Mouse (Mus musculus) hindbrain, embryonic 10.5 days (tissue): Measurements from ENCODE around the gene Psenen. TPM values are rescaled to one million over a fixed set of nuclear protein-coding genes. Genes with fewer than 3 reads are reported as not detected.
A peak's percentile ranks its signal among the peaks of the same experiment; 100 is the strongest.

Experiments used
- DNase-seq: peaks from one replicate; pipeline ENCODE4 v3.0.0-alpha.2; 2017; ENCODE audit warnings: low spot score
- H3K27ac ChIP-seq: fragments of 300-500 bp; sonication (generic); 2 replicates; pipeline ENCODE4 v1.5.1; 2016; ENCODE audit warnings: mild to moderate bottlenecking, moderate library complexity
- H3K27me3 ChIP-seq: fragments of 300-500 bp; sonication (generic); 2 replicates; pipeline ENCODE4 v1.6.1; 2016; ENCODE audit warnings: mild to moderate bottlenecking; ENCODE audit not compliant: poor library complexity, insufficient read depth, severe bottlenecking
- H3K36me3 ChIP-seq: fragments of 300-500 bp; sonication (generic); 2 replicates; pipeline ENCODE4 v1.6.1; 2016; ENCODE audit warnings: mild to moderate bottlenecking, moderate library complexity
- H3K4me1 ChIP-seq: fragments of 300-500 bp; sonication (generic); replicated peaks from 2 replicates; pipeline ENCODE4 v1.6.1; 2016; ENCODE audit warnings: mild to moderate bottlenecking
- H3K4me3 ChIP-seq: fragments of 300-500 bp; sonication (generic); 2 replicates; pipeline ENCODE4 v1.5.1; 2016; ENCODE audit warnings: mild to moderate bottlenecking, moderate library complexity
- H3K9me3 ChIP-seq: fragments of 300-500 bp; sonication (generic); 2 replicates; pipeline ENCODE4 v1.6.1; 2016; ENCODE audit warnings: mild to moderate bottlenecking, moderate library complexity
- WGBS: fragments of 180-500 bp; shearing (Covaris S2); methylation state at CpG from one replicate; pipeline ENCODE4 v1.1.7; 2016; 5-methylcytosine and 5-hydroxymethylcytosine counted together
- polyA plus RNA-seq: library from polyadenylated mRNA; unstranded; fragments of >200 nt; fragmentation: Nextera tagmentation; extraction: Ambion mirVana; gene quantifications from 2 replicates; pipeline ENCODE4 v1.2.1, GENCODE M21; 2016

The Psenen gene
- polyA plus RNA-seq, 1 experiment from 2014 or later, result 140 TPM

DNA sequence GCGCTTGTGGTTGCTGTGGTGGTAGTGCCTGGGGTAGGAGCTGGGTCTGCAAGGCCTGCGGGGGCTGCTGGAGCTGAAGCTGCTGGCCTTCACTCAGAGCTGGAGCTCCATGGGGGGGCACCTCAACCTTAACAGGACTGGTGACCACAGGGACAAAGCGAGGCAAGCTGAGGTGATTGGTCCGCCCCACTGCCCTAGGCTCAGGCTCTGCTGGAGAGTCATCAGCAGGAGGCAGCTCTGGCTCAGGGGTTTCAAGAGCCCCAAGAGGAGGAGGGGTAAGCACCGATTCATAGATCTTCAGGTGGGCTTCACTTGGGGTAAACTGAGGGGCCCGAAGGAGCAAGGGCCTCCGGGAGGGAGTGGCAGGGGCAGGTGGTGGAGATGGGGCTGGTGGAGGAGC lies 21.7 kb upstream of the Psenen start:
- H3K27me3 ChIP-seq, result no peaks in the 10 kb centered on the region
- WGBS, result 95% methylated on average over 7 of the region's 7 CpGs
- DNase-seq, result no peak
- no peaks in the 10 kb centered on the region for H3K9me3 ChIP-seq
- peaks cover 69% of the 10 kb centered on the region for H3K36me3 ChIP-seq
- 0 out of 2 replicates have a peak overlapping the region, but pooled peaks have one; percentile 1 for H3K4me3 ChIP-seq
- peaks cover 26% of the 10 kb centered on the region for H3K4me1 ChIP-seq
- no peak overlapping the region for H3K27ac ChIP-seq

- Histone ChIP-seq H3K27ac (no peak overlapping the region), H3K27me3 (no peaks in the 10 kb centered on the region), H3K4me3 (no peak overlapping the region), H3K36me3 (peaks cover 77% of the 10 kb centered on the region), H3K4me1 (peaks cover 20% of the 10 kb centered on the region), H3K9me3 (no peaks in the 10 kb centered on the region)
- no peak for DNase-seq
- WGBS, result 94% methylated on average over 10 of the region's 10 CpGs
Measured at GRCm38 (mm10) chr7:30584339-30584738, 20.9 kb upstream of the Psenen start.

DNA sequence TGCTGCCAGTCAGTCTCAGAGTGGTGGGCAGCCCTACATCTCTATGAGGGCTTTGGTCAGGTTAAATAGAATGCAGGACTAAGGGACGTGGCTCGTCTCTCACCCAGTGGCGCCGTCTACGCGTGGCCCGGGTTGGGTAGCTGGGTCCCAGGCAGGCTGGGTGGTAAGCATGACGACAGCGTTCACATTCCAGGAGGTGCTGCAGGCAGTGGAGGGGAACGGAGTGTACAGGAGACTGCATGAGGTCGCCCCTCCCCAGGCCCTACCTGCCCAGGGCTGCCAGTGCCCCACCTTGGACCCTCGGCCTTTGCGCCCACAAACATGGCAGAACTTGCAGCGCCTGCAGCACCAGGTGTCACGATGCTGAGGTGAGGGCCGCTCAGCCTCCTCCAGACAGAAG lies 18.1 kb upstream of the Psenen start:
- H3K9me3 ChIP-seq, result no peaks in the 10 kb centered on the region
- H3K27me3 ChIP-seq, result no peaks in the 10 kb centered on the region
- no peak overlapping the region for H3K4me3 ChIP-seq
- no peak overlapping the region for H3K27ac ChIP-seq
- peaks cover 3% of the 10 kb centered on the region for H3K4me1 ChIP-seq
- peaks cover 100% of the 10 kb centered on the region for H3K36me3 ChIP-seq
- DNase-seq, result no peak
- WGBS, result 96% methylated on average over 16 of the region's 16 CpGs

GRCm38 (mm10) chr7:30579950-30580349 lies 16.5 kb upstream of the Psenen start:
- H3K36me3 ChIP-seq, result peaks cover 100% of the 10 kb centered on the region
- no peak overlapping the region for H3K4me3 ChIP-seq
- 94% methylated on average over 8 of the region's 8 CpGs for WGBS
- no peak for DNase-seq
- no peaks in the 10 kb centered on the region for H3K9me3 ChIP-seq
- H3K27ac ChIP-seq, result no peak overlapping the region
- H3K27me3 ChIP-seq, result no peaks in the 10 kb centered on the region
- no peaks in the 10 kb centered on the region for H3K4me1 ChIP-seq

DNA sequence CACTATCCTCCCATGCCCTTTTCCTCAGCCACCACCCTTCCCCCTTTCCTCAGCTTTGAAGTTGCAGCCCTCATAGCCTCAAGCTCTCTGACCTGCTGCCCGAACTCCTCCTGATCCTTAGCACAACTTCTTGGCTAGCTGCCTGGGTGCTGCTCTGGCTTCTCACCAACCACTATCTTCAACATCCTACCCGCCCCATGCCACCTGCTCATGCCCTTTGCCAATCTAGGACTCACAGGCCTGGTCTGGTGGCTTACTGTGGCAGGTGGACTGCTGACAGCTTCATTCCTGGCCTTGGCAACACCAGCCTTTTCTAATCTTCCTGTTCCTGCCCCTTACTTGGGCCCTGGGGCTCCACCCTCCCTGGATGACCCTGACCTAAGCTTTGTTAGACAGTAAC lies 9.5 kb upstream of the Psenen start:
- Histone ChIP-seq H3K4me3 (no peak overlapping the region), H3K4me1 (no peaks in the 10 kb centered on the region), H3K27ac (no peak overlapping the region), H3K9me3 (no peaks in the 10 kb centered on the region), H3K36me3 (peaks cover 100% of the 10 kb centered on the region), H3K27me3 (no peaks in the 10 kb centered on the region)
- WGBS, result 90% methylated on average over 2 of the region's 2 CpGs
- DNase-seq, result no peak

DNA sequence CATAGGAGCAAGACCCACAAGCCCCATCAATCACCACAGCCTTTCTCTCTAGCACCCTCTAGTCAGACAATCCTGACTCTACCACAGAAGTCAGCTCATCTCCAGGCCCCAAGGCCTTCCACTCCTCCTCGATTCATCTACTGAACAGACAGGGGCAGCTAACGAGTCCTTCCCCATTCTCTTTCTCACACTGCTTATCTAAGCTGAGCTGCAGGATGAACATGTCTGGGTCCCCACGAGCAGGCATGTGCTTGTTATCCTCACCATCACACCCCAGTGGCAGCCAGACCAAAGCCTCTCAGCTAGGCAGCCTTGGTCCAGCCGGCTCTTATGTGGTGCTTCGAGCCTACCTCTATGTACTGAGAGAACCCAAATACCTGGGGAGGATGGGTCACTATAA lies 9.0 kb upstream of the Psenen start:
- no peaks in the 10 kb centered on the region for H3K4me1 ChIP-seq
- no peaks in the 10 kb centered on the region for H3K9me3 ChIP-seq
- H3K27me3 ChIP-seq, result no peaks in the 10 kb centered on the region
- H3K36me3 ChIP-seq, result peaks cover 98% of the 10 kb centered on the region
- no peak overlapping the region for H3K4me3 ChIP-seq
- DNase-seq, result no peak
- WGBS, result 90% methylated on average over 5 of the region's 5 CpGs
- no peak overlapping the region for H3K27ac ChIP-seq

- Histone ChIP-seq H3K27ac (no peak overlapping the region), H3K4me3 (no peak overlapping the region), H3K4me1 (peaks cover 10% of the 10 kb centered on the region), H3K9me3 (no peaks in the 10 kb centered on the region), H3K36me3 (peaks cover 80% of the 10 kb centered on the region), H3K27me3 (no peaks in the 10 kb centered on the region)
- WGBS, result 90% methylated on average over 11 of the region's 11 CpGs
- no peak for DNase-seq
Measured at GRCm38 (mm10) chr7:30567555-30567954, 4.1 kb upstream of the Psenen start.

DNA sequence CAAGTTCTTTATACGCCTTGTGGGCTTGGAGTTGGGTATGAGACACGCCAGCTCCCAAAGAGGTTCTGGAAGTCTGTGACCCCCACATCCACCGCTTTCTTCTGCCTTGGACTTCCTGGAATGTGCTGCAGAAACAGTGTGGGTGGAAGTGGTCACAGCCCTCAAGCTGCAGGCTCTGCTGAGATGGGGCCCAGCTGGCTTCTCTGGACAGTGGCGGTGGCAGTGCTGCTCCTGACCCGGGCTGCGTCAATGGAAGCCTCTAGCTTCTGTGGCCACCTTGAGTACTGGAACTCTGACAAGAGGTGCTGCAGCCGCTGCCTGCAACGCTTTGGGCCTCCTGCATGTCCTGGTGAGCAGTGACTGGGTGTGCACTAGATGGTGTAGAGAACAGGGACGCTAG lies 2.6 kb upstream of the Psenen start:
- H3K27me3 ChIP-seq, result no peaks in the 10 kb centered on the region
- H3K36me3 ChIP-seq, result peaks cover 68% of the 10 kb centered on the region
- WGBS, result 89% methylated on average over 9 of the region's 9 CpGs
- H3K27ac ChIP-seq, result no peak overlapping the region
- no peaks in the 10 kb centered on the region for H3K9me3 ChIP-seq
- no peak overlapping the region for H3K4me3 ChIP-seq
- H3K4me1 ChIP-seq, result peaks cover 16% of the 10 kb centered on the region
- DNase-seq, result no peak

DNA sequence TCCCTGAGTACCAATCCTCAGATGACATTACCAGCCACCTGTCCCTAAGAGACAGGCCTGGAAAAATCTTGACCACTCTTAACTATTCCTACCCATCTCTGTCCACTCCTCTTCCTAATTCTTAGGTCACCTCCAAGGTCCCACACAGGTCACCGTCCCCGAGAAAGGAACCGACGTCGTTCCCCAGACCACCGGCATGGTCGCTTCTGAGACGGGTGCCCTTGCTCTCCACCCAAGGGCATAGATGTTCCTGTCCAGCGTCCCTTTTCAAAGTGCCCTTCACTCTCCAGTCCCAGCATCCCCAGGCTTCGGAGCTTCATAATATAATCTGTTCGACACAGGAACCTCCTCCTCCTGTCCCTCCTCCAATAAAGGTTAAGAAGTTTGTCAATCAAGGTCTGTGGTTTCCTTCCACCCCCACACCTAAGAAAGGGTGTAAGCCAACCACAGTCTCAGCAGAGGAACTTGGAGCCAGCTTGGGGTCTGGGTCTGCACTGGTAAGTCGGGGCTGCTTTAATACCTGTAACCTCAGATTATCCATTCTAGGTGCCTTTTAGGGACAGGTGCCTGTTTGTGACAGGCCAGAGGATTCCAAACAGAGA lies 1.6 kb upstream of the Psenen start, which contains the start of gene Igflr1:
TSS of gene Igflr1 (plus strand) at position 458 of the 602 bp plus-strand sequence.
- Histone ChIP-seq H3K4me1 (peaks cover 18% of the 10 kb centered on the region), H3K36me3 (peaks cover 59% of the 10 kb centered on the region), H3K9me3 (no peaks in the 10 kb centered on the region), H3K4me3 (peak within 1 kb of the TSS; percentile 80), H3K27me3 (no peaks in the 10 kb centered on the region), H3K27ac (no peak within 1 kb of the TSS)
- no peak for DNase-seq
- WGBS, result 95% methylated on average over 12 of the region's 12 CpGs

- WGBS, result 25% methylated on average over 6 of the region's 6 CpGs
- peaks cover 47% of the 10 kb centered on the region for H3K36me3 ChIP-seq
- H3K27ac ChIP-seq, result peak overlapping the region; percentile 92
- H3K4me1 ChIP-seq, result peaks cover 24% of the 10 kb centered on the region
- peak overlapping the region; percentile 80 for H3K4me3 ChIP-seq
- no peaks in the 10 kb centered on the region for H3K27me3 ChIP-seq
- DNase-seq, result no peak
- H3K9me3 ChIP-seq, result no peaks in the 10 kb centered on the region
Measured at GRCm38 (mm10) chr7:30563906-30564280, 466 bp upstream of the Psenen start.

DNA sequence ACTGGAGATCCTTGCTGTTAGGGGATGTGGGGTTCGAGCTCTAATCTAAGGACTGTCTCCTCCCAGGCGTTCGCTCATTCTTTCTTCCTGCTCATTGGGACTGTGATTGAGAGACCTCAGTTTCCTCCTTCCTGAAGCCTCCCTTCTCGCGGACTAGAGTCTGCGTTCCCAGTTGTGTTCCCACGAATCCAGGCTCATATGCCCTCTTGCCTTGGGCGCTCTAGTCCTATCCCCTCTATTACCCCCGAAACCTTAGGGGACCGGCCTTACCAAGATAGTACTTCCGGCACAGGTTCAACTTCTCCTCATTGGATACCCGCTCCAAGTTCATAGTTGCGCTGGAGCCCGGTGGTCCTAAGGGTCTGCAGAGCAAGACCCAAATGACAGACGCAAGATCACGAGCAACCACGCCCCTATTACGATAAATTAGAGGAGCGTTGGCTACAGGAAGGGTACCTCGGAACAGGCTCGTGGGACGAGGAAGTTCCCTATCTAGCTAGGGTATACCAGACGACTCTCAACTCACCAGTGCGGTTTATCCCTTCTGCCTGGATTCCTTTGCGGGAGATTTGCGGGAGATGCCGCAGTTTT lies 806 bp downstream of the Psenen start:
- Histone ChIP-seq H3K4me3 (peak overlapping the region; percentile 80), H3K36me3 (peaks cover 41% of the 10 kb centered on the region), H3K9me3 (no peaks in the 10 kb centered on the region), H3K27ac (peak overlapping the region; percentile 92), H3K4me1 (peaks cover 34% of the 10 kb centered on the region), H3K27me3 (no peaks in the 10 kb centered on the region)
- 3% methylated on average over 27 of the region's 27 CpGs for WGBS
- no peak for DNase-seq

DNA sequence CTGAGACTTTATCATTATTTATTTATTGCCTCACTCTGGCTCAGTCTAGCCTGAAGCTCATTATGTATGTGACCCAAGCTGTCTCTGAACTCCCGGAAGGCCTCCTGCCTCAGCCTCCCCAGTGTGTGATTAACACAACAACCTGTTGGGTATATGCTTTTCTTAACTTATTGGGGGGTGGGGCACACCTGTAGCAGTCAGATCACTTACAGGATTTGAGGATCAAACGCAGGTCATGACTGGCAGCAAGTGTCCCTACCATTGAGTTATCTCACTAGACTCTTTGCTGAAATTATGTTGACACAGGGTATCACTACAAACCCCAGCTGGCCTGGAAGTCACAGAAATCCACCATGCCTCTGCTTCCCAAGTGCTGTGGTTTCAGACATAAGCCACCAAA lies 3.1 kb downstream of the Psenen start:
- peaks cover 34% of the 10 kb centered on the region for H3K4me1 ChIP-seq

GRCm38 (mm10) chr7:30559443-30559954 lies 3.9 kb downstream of the Psenen start, which contains the start of gene Lin37:
Gene Lin37, minus strand, starts transcription at chr7:30559838.
- peak; percentile 96 for DNase-seq
- Histone ChIP-seq H3K27ac (peak within 1 kb of the TSS; percentile 85), H3K9me3 (no peaks in the 10 kb centered on the region), H3K36me3 (peaks cover 41% of the 10 kb centered on the region), H3K27me3 (no peaks in the 10 kb centered on the region), H3K4me3 (peak within 1 kb of the TSS; percentile 76), H3K4me1 (peaks cover 34% of the 10 kb centered on the region)
- WGBS, result under 1% methylated on average over 20 of the region's 20 CpGs

More for the DNA sequence above, 3.1 kb downstream of the Psenen start:
- H3K27ac ChIP-seq, result peak overlapping the region; percentile 85; the same call in 1 of the 2 replicates
- peaks cover 41% of the 10 kb centered on the region for H3K36me3 ChIP-seq
- 73% methylated on average over 2 of the region's 2 CpGs for WGBS
- no peak for DNase-seq
- no peaks in the 10 kb centered on the region for H3K27me3 ChIP-seq
- H3K4me3 ChIP-seq, result peak overlapping the region; percentile 76; the same call in 1 of the 2 replicates
- no peaks in the 10 kb centered on the region for H3K9me3 ChIP-seq
